Mouse (Mus musculus) hindbrain, embryonic 11.5 days (tissue): ENCODE measurements around the gene Casp12. TPM values are rescaled to one million over a fixed set of nuclear protein-coding genes. Genes with fewer than 3 reads are reported as not detected.
"Not testable (repeated sequence)": the region's sequence is repeated elsewhere in the genome, so short reads cannot be mapped to it uniquely, and the experiment has no call there.

Source experiments
- ATAC-seq: fragments of 200-750 bp; cut with Nextera tagmentation; 2 replicates; pipeline ENCODE4 v1.8.0; 2017; ENCODE audit warnings: mild to moderate bottlenecking, moderate TSS enrichment, moderate library complexity; ENCODE audit not compliant: low FRiP score
- DNase-seq: peaks from one replicate; pipeline ENCODE4 v3.0.0-alpha.2; 2015; ENCODE audit warnings: low spot score
- H3K27ac ChIP-seq: fragments of 300-500 bp; sonication (generic); 2 replicates; pipeline ENCODE4 v1.5.1; 2014; ENCODE audit warnings: mild to moderate bottlenecking, low read depth, low read length
- H3K27me3 ChIP-seq: fragments of 300-500 bp; sonication (generic); 2 replicates; pipeline ENCODE4 v1.6.1; 2014; ENCODE audit warnings: mild to moderate bottlenecking, low read length, moderate library complexity, mixed read lengths; ENCODE audit not compliant: control insufficient read depth, insufficient read depth
- H3K36me3 ChIP-seq: fragments of 300-500 bp; sonication (generic); 2 replicates; pipeline ENCODE4 v1.6.1; 2014; ENCODE audit warnings: mild to moderate bottlenecking, low read length, moderate library complexity, mixed read lengths; ENCODE audit not compliant: control insufficient read depth, insufficient read depth
- H3K4me1 ChIP-seq: fragments of 300-500 bp; sonication (generic); replicated peaks from 2 replicates; pipeline ENCODE4 v1.6.1; 2014; ENCODE audit warnings: low read length, mixed read lengths; ENCODE audit not compliant: control insufficient read depth, insufficient read depth
- H3K4me2 ChIP-seq: fragments of 300-500 bp; sonication (generic); replicated peaks from 2 replicates; pipeline ENCODE4 v1.6.1; 2014; ENCODE audit warnings: mild to moderate bottlenecking, low read depth, low read length
- H3K4me3 ChIP-seq: fragments of 300-500 bp; sonication (generic); 2 replicates; pipeline ENCODE4 v1.5.1; 2014; ENCODE audit warnings: low read depth, low read length
- H3K9ac ChIP-seq: fragments of 300-500 bp; sonication (generic); 2 replicates; pipeline ENCODE4 v1.6.1; 2014; ENCODE audit warnings: low read depth, low read length
- H3K9me3 ChIP-seq: fragments of 300-500 bp; sonication (generic); 2 replicates; pipeline ENCODE4 v1.6.1; 2016; ENCODE audit warnings: low read length; ENCODE audit not compliant: control insufficient read depth
- WGBS: fragments of 180-500 bp; shearing (Covaris S2); extraction: QIAGEN DNeasy Blood & Tissue Kit; methylation state at CpG from one replicate; pipeline ENCODE4 v1.1.7; 2014; 5-methylcytosine and 5-hydroxymethylcytosine counted together
- polyA plus RNA-seq: library from polyadenylated mRNA; unstranded; fragments of >200 nt; fragmentation: Nextera tagmentation; extraction: Ambion mirVana; gene quantifications from 2 replicates; pipeline ENCODE4 v1.2.1, GENCODE M21; 2014

The Casp12 gene
- polyA plus RNA-seq, 1 experiment from 2014 or later, result not detected

GRCm38 (mm10) chr9:5332441-5332840 is 12.8 kb upstream of the Casp12 start:
- Histone ChIP-seq H3K9me3 (no peaks in the 10 kb centered on the region), H3K4me2 (no peak overlapping the region), H3K4me3 (no peak overlapping the region), H3K27me3 (no peaks in the 10 kb centered on the region), H3K27ac (no peak overlapping the region), H3K9ac (no peak overlapping the region), H3K4me1 (no peaks in the 10 kb centered on the region), H3K36me3 (no peaks in the 10 kb centered on the region)
- ATAC-seq, result no peak
- no peak for DNase-seq

GRCm38 (mm10) chr9:5333422-5333821 is 11.8 kb upstream of the Casp12 start:
- H3K4me3 ChIP-seq, result no peak overlapping the region
- no peak overlapping the region for H3K9ac ChIP-seq

GRCm38 (mm10) chr9:5343092-5343491 is 2.1 kb upstream of the Casp12 start:
- no peak for ATAC-seq
- H3K4me1 ChIP-seq, result no peaks in the 10 kb centered on the region
- H3K4me2 ChIP-seq, result no peak overlapping the region
- no peak overlapping the region for H3K27ac ChIP-seq
- H3K9ac ChIP-seq, result no peak overlapping the region
- no peaks in the 10 kb centered on the region for H3K9me3 ChIP-seq
- DNase-seq, result no peak
- WGBS, result 78% methylated on average over 1 of the region's 1 CpGs
- H3K4me3 ChIP-seq, result no peak overlapping the region
- no peaks in the 10 kb centered on the region for H3K27me3 ChIP-seq
- H3K36me3 ChIP-seq, result no peaks in the 10 kb centered on the region

More at GRCm38 (mm10) chr9:5333422-5333821, 11.8 kb upstream of the Casp12 start:
- Histone ChIP-seq H3K36me3 (no peaks in the 10 kb centered on the region), H3K9me3 (no peaks in the 10 kb centered on the region), H3K4me1 (no peaks in the 10 kb centered on the region), H3K4me2 (no peak overlapping the region), H3K27me3 (no peaks in the 10 kb centered on the region), H3K27ac (no peak overlapping the region)
- no peak for ATAC-seq
- WGBS, result 90% methylated on average over 1 of the region's 1 CpGs
- DNase-seq, result no peak

- Histone ChIP-seq H3K27ac (no peak overlapping the region), H3K9ac (no peak overlapping the region), H3K27me3 (no peaks in the 10 kb centered on the region), H3K36me3 (no peaks in the 10 kb centered on the region), H3K4me3 (no peak overlapping the region), H3K9me3 (no peaks in the 10 kb centered on the region), H3K4me2 (no peak overlapping the region), H3K4me1 (no peaks in the 10 kb centered on the region)
- 94% methylated on average over 4 of the region's 4 CpGs for whole genome bisulfite sequencing
- ATAC-seq (no peak), DNase-seq (no peak)
These were observed 1.1 kb upstream of the Casp12 start for GRCm38 (mm10) chr9:5344090-5344489.

GRCm38 (mm10) chr9:5347381-5347780 is 2.2 kb downstream of the Casp12 start:
- Histone ChIP-seq H3K4me1 (no peaks in the 10 kb centered on the region), H3K9me3 (no peaks in the 10 kb centered on the region), H3K36me3 (no peaks in the 10 kb centered on the region), H3K27ac (no peak overlapping the region), H3K4me3 (no peak overlapping the region), H3K4me2 (no peak overlapping the region), H3K9ac (no peak overlapping the region), H3K27me3 (no peaks in the 10 kb centered on the region)
- 76% methylated on average over 4 of the region's 4 CpGs for WGBS
- ATAC-seq, result no peak
- DNase-seq, result no peak

GRCm38 (mm10) chr9:5353673-5354072 is 8.4 kb downstream of the Casp12 start:
- H3K36me3 ChIP-seq, result no peaks in the 10 kb centered on the region
- DNase-seq (no peak), ATAC-seq (no peak)
- no peak overlapping the region for H3K4me2 ChIP-seq
- no peaks in the 10 kb centered on the region for H3K9me3 ChIP-seq
- H3K27ac ChIP-seq, result no peak overlapping the region
- H3K4me3 ChIP-seq, result no peak overlapping the region
- H3K4me1 ChIP-seq, result no peaks in the 10 kb centered on the region
- H3K9ac ChIP-seq, result no peak overlapping the region
- 77% methylated on average over 2 of the region's 2 CpGs for WGBS
- no peaks in the 10 kb centered on the region for H3K27me3 ChIP-seq

- no peaks in the 10 kb centered on the region for H3K36me3 ChIP-seq
These were observed 11.6 kb downstream of the Casp12 start for GRCm38 (mm10) chr9:5356801-5357200.

GRCm38 (mm10) chr9:5393561-5393960 is 48.3 kb downstream of the Casp12 start:
- ATAC-seq (no peak), DNase-seq (no peak)
- Histone ChIP-seq H3K27ac (no peak overlapping the region), H3K27me3 (no peaks in the 10 kb centered on the region), H3K4me2 (no peak overlapping the region), H3K9me3 (no peaks in the 10 kb centered on the region), H3K36me3 (no peaks in the 10 kb centered on the region), H3K4me1 (no peaks in the 10 kb centered on the region), H3K9ac (no peak overlapping the region), H3K4me3 (no peak overlapping the region)

More at GRCm38 (mm10) chr9:5356801-5357200, 11.6 kb downstream of the Casp12 start:
- H3K4me3 ChIP-seq, result no peak overlapping the region
- H3K4me2 ChIP-seq, result no peak overlapping the region
- no peaks in the 10 kb centered on the region for H3K27me3 ChIP-seq
- ATAC-seq (no peak), DNase-seq (no peak)
- no peak overlapping the region for H3K27ac ChIP-seq
- H3K9ac ChIP-seq, result no peak overlapping the region
- no peaks in the 10 kb centered on the region for H3K4me1 ChIP-seq
- no peaks in the 10 kb centered on the region for H3K9me3 ChIP-seq

GRCm38 (mm10) chr9:5395861-5396260 is 50.6 kb downstream of the Casp12 start:
- not testable (repeated sequence) for H3K27me3 ChIP-seq, ATAC-seq, H3K4me3 ChIP-seq, H3K4me2 ChIP-seq, H3K9ac ChIP-seq, H3K36me3 ChIP-seq, H3K9me3 ChIP-seq, H3K27ac ChIP-seq, H3K4me1 ChIP-seq, DNase-seq
- WGBS, result 79% methylated on average over 5 of the region's 5 CpGs
